Mouse (Mus musculus): ENCODE measurements around the gene Rhoa. TPM values are rescaled to one million over a fixed set of nuclear protein-coding genes. Genes with fewer than 3 reads are reported as not detected.

Gene Rhoa
- 480 TPM for polyA plus RNA-seq (2017; shearing (Covaris generic))

GRCm38 (mm10) chr9:108305629-108306520 is at the start of gene Rhoa, which contains the start of gene Tcta:
TSS of gene Rhoa (plus strand) at chr9:108306129.
TSS of gene Tcta (minus strand) at chr9:108306160.

GRCm38 (mm10) chr9:108263690-108264190 is 42.2 kb upstream of the Rhoa start, which contains the start of gene Dag1:
TSS of gene Dag1 (minus strand) at chr9:108263958.

GRCm38 (mm10) chr9:108290016-108290750 is 15.7 kb upstream of the Rhoa start, which contains the start of gene Nicn1:
TSS of gene Nicn1 (plus strand) at chr9:108290429.

GRCm38 (mm10) chr9:108296453-108297355 is 9.2 kb upstream of the Rhoa start, which contains the start of gene Amt:
TSS of gene Amt (plus strand) at chr9:108296853.

GRCm38 (mm10) chr9:108338886-108339781 is 33.2 kb downstream of the Rhoa start, which contains the start of gene Gpx1:
TSS of gene Gpx1 (plus strand) at chr9:108338903.

GRCm38 (mm10) chr9:108347540-108348289 is 41.8 kb downstream of the Rhoa start, which contains the start of gene Usp4:
TSS of gene Usp4 (plus strand) at chr9:108347853.

Other genes with a start within 250 kb of the Rhoa start
- gene Mst1, start 225.7 kb upstream of the Rhoa start, polyA plus RNA-seq (2017; shearing (Covaris generic)) = 2.0 TPM
- gene Rnf123, start 222.8 kb upstream of the Rhoa start, polyA plus RNA-seq (2017; shearing (Covaris generic)) = 116 TPM
- gene Apeh, start 211.5 kb upstream of the Rhoa start, polyA plus RNA-seq (2017; shearing (Covaris generic)) = 71.3 TPM
- 0.12 TPM for gene Bsn, start 115.7 kb upstream of the Rhoa start, polyA plus RNA-seq (2017; shearing (Covaris generic))
- 25.2 TPM for gene Dag1, start 42.2 kb upstream of the Rhoa start, polyA plus RNA-seq (2017; shearing (Covaris generic))
- gene Nicn1, start 15.7 kb upstream of the Rhoa start, polyA plus RNA-seq (2017; shearing (Covaris generic)) = 2.8 TPM
- 0.32 TPM for gene Amt, start 9.3 kb upstream of the Rhoa start, polyA plus RNA-seq (2017; shearing (Covaris generic))
- 8.6 TPM for gene Tcta, start within 50 bp of the Rhoa start, polyA plus RNA-seq (2017; shearing (Covaris generic))
- 219 TPM for gene Gpx1, start 32.8 kb downstream of the Rhoa start, polyA plus RNA-seq (2017; shearing (Covaris generic))
- gene Usp4, start 41.7 kb downstream of the Rhoa start, polyA plus RNA-seq (2017; shearing (Covaris generic)) = 119 TPM
- gene 1700102P08Rik, start 86.7 kb downstream of the Rhoa start, polyA plus RNA-seq (2017; shearing (Covaris generic)) = 1.9 TPM
- 0.11 TPM for gene Ccdc36, start 122.4 kb downstream of the Rhoa start, polyA plus RNA-seq (2017; shearing (Covaris generic))
- gene BC048562, start 130.4 kb downstream of the Rhoa start, polyA plus RNA-seq (2017; shearing (Covaris generic)) = not detected
- 43.7 TPM for gene Ccdc71, start 154.4 kb downstream of the Rhoa start, polyA plus RNA-seq (2017; shearing (Covaris generic))
- gene Klhdc8b, start 155.5 kb downstream of the Rhoa start, polyA plus RNA-seq (2017; shearing (Covaris generic)) = 13.7 TPM
- gene Lamb2, start 173.6 kb downstream of the Rhoa start, polyA plus RNA-seq (2017; shearing (Covaris generic)) = 0.57 TPM
- 208 TPM for gene Usp19, start 184.5 kb downstream of the Rhoa start, polyA plus RNA-seq (2017; shearing (Covaris generic))
- 76.9 TPM for gene Qars, start 201.6 kb downstream of the Rhoa start, polyA plus RNA-seq (2017; shearing (Covaris generic))
- gene Qrich1, start 210.7 kb downstream of the Rhoa start, polyA plus RNA-seq (2017; shearing (Covaris generic)) = 193 TPM